Mouse (Mus musculus): ENCODE data around the gene Klhl41.

DNA sequence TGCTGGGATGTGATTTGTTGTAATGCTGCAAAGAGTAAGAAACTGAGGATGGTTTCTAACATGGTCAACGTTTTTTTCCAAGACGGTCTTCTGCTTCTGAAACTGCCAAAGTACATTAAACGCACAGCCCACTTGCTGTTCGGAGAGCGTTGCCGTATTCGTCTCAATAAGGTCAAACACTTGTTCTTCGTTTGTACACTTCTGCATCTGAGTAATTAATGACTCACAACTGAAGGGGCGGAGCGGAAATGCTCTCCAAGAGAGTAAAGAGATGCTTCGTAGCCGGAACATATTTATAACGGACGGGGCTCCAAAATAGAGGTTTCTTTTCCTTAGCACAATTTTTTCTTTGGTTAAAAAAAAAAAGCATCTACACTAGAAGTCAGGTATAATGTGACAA is 42.3 kb downstream of the Klhl41 start:
- TF ChIP-seq CTCF (IDR thresholded peaks at IDR 0.05; ENCODE audit: extremely low read depth, insufficient read depth, insufficient read length, insufficient replicate concordance) (no peak), POLR2A (IDR thresholded peaks at IDR 0.05; ENCODE audit: low read depth, low read length) (no peak)
